9 mouse cellular contexts compared by ENCODE assay signal in genomic region chr2:102873848-102874247, GRCm38 (mm10). TPM values are rescaled to one million over a fixed set of nuclear protein-coding genes. Genes with fewer than 3 reads are reported as not detected.
DNase-seq lines count a peak whose midpoint lies in the region; TF ChIP-seq lines count a peak whose summit lies in the region.
"Had no signal": no experiment of that assay in that cellular context is flagged by ENCODE, and none has a peak within 500 bp of the region (broad histone marks: within the 10 kb centered on the region; RNA-seq: fewer than 3 reads in every experiment).

No protein-coding gene starts in this region.

- intact Hi-C loops in gastrocnemius, adult 2 months (cut with DNase I), result no loop called here
- intact Hi-C loops in gastrocnemius, postnatal 36 days (cut with DNase I), result no loop called here

- H3K27ac ChIP-seq in gastrocnemius, adult 2 months, result peak overlapping the region; percentile 69
- H3K27ac ChIP-seq in cerebellum, adult 2 months (ENCODE audit: insufficient read depth, low read length), result no peak overlapping the region

- WGBS in cerebellum, adult 2 months, result 70% methylated on average over 4 of the region's 4 CpGs

- no peaks in the 10 kb centered on the region for H3K27me3 ChIP-seq in cerebellum, adult 2 months (ENCODE audit: control insufficient read depth, insufficient read depth, low read length)

- H3K4me3 ChIP-seq in gastrocnemius, adult 2 months, result no peak overlapping the region
- no peak overlapping the region for H3K4me3 ChIP-seq in cerebellum, adult 2 months (replicated peaks; ENCODE audit: insufficient read depth, low read depth, low read length)

- DNase-seq in gastrocnemius, adult 2 months, result no peak
- no peak for DNase-seq in gastrocnemius, postnatal 36 days
- peak; percentile 63 for DNase-seq in B cell, adult 2 months
- DNase-seq in embryo, embryonic 11 days, result peak; percentile 43
- DNase-seq in lung, postnatal 36 days, result peak; percentile 63
- DNase-seq in cerebellum, adult 2 months, result no peak
- no peak for DNase-seq in left cerebral cortex, adult 11 months (ENCODE audit: low spot score)
- DNase-seq in MN1 (ENCODE audit: low spot score), result no peak
- DNase-seq: layer of hippocampus, adult 9-11 months had no signal

- no peaks in the 10 kb centered on the region for H3K4me1 ChIP-seq in cerebellum, adult 2 months (ENCODE audit: control insufficient read depth, insufficient read depth, low read length)

- no peak for TF ChIP-seq POLR2A in cerebellum, adult 2 months (IDR thresholded peaks at IDR 0.05; ENCODE audit: borderline replicate concordance, insufficient read depth, low read length)

- no peak for TF ChIP-seq CTCF in gastrocnemius, adult 2 months (IDR thresholded peaks at IDR 0.05)
- TF ChIP-seq CTCF in cerebellum, adult 2 months (IDR thresholded peaks at IDR 0.05; ENCODE audit: borderline replicate concordance, insufficient read depth, low read depth, low read length), result no peak

RNA-seq across cellular contexts. Expression of gene Cd44, which starts 27.6 kb away (rescaled TPM):
- 1 to 10 TPM; 4.1 to 6.1 TPM for total RNA-seq in gastrocnemius, adult 2 months (2021)
- 1 to 10 TPM; 5.3 to 6.0 TPM for total RNA-seq in gastrocnemius, postnatal 36 days (2021)
- 4.1 and 4.5 TPM in 2 replicates for polyA plus RNA-seq in cerebellum, adult 2 months (2012; rRNA removed)

Comparison
In these comparisons a context has a peak if more than half of its experiments do, and no peak if none do; other contexts are left out.
1. DNase-seq: peak in B cell, adult 2 months (2 of 2), embryo, embryonic 11 days (single experiment) and lung, postnatal 36 days (single experiment); none in gastrocnemius, adult 2 months (single experiment), gastrocnemius, postnatal 36 days (0 of 2), cerebellum, adult 2 months (0 of 2), left cerebral cortex, adult 11 months (single experiment) and MN1 (single experiment).